Mouse (Mus musculus) myocyte (in vitro differentiated cells): ENCODE data around the gene Hsd17b1.

Experiments used
- MAX ChIP-seq: IDR thresholded peaks from one replicate; pipeline ENCODE4 v1.6.1; 2011; ENCODE audit warnings: low read depth, mild to moderate bottlenecking, control low read depth
- POLR2A ChIP-seq: IDR thresholded peaks from one replicate; pipeline ENCODE4 v1.6.1; 2011; ENCODE audit warnings: low read depth, mild to moderate bottlenecking, control low read depth, moderate library complexity; ENCODE audit not compliant: insufficient read length
- TCF12 ChIP-seq: IDR thresholded peaks from one replicate; pipeline ENCODE4 v1.6.1; 2011; ENCODE audit warnings: mild to moderate bottlenecking, control low read depth; ENCODE audit not compliant: poor library complexity, insufficient read depth, severe bottlenecking

DNA sequence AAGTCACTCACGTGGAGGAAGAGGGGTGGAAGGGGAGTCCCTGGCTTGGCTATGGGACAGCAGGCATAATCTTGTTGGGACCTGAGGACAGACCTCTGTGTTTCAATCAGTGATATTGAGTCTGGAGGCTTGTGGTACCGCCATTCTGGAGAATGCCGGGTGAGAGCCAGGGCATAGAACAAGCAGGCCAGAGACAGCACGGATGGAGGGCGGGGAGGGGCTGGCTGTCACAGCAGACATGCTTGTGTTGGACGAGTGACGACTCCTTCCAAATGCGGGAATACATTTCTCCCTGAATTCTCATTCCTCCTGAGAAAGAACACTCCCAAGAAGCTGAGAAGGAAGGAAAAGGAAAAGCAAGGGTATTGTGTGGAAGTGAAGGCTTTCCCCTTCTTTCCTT is 26.6 kb upstream of the Hsd17b1 start:
- no peak for TF ChIP-seq POLR2A
- no peak for TF ChIP-seq MAX
- TF ChIP-seq TCF12: no peak
